35 mouse cellular contexts compared by ENCODE assay signal in the genomic region with DNA sequence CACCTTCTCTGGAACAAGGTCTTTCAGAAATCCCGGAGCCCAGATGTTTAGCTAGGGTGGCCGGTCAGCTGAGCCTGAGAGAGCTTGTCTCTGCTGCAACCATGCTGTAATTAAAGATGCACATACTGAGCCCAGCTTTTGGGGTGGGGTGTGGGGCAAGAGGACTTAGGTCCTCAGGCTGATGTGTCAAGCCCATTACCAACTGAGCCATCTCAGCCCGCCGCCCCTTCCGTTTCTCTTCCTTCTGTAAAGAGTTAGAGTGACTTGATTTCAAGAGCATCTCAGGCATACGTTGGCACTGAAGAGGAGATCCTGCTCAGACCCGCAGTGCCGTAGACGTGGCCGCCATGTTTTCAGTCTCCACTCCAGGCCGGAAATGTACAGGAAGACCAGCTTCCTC. TPM values are rescaled to one million over a fixed set of nuclear protein-coding genes. Genes with fewer than 3 reads are reported as not detected.
DNase-seq lines count a peak whose midpoint lies in the region; ATAC-seq lines count a peak whose summit lies in the region.
"Had no signal": no experiment of that assay in that cellular context is flagged by ENCODE, and none has a peak within 500 bp of the region (broad histone marks: within the 10 kb centered on the region; RNA-seq: fewer than 3 reads in every experiment).

No protein-coding gene starts in this region.

- H3K4me3 ChIP-seq in embryonic facial prominence, embryonic 11.5 days (ENCODE audit: low read depth, low read length), result no peak overlapping the region
- H3K4me3 ChIP-seq in embryonic facial prominence, embryonic 10.5 days, result no peak overlapping the region
- no peak overlapping the region for H3K4me3 ChIP-seq in hindbrain, embryonic 13.5 days
- no peak overlapping the region for H3K4me3 ChIP-seq in hindbrain, embryonic 16.5 days (ENCODE audit: low read length)
- H3K4me3 ChIP-seq in neural tube, embryonic 15.5 days (replicated peaks), result no peak overlapping the region
- H3K4me3 ChIP-seq: embryonic facial prominence, embryonic 12.5 days; gastrocnemius, adult 2 months; heart, embryonic 13.5 days; hindbrain, embryonic 10.5 days; intestine, embryonic 15.5 days; kidney, embryonic 15.5 days; limb, embryonic 15.5 days; liver, embryonic 13.5 days; neural tube, embryonic 12.5 days had no signal

- no peaks in the 10 kb centered on the region for H3K36me3 ChIP-seq in embryonic facial prominence, embryonic 11.5 days (replicated peaks; ENCODE audit: control insufficient read depth, insufficient read depth, low read depth, low read length)
- H3K36me3 ChIP-seq in embryonic facial prominence, embryonic 10.5 days (replicated peaks), result no peaks in the 10 kb centered on the region
- no peaks in the 10 kb centered on the region for H3K36me3 ChIP-seq in hindbrain, embryonic 13.5 days
- H3K36me3 ChIP-seq in hindbrain, embryonic 16.5 days (ENCODE audit: control insufficient read depth, insufficient read depth, low read length), result no peaks in the 10 kb centered on the region
- H3K36me3 ChIP-seq in neural tube, embryonic 15.5 days, result no peaks in the 10 kb centered on the region
- H3K36me3 ChIP-seq: embryonic facial prominence, embryonic 12.5 days; heart, embryonic 13.5 days; hindbrain, embryonic 10.5 days; intestine, embryonic 15.5 days; kidney, embryonic 15.5 days; limb, embryonic 15.5 days; liver, embryonic 13.5 days; neural tube, embryonic 12.5 days had no signal

- WGBS in embryonic facial prominence, embryonic 11.5 days, result 87% methylated on average over 11 of the region's 11 CpGs
- 79% methylated on average over 11 of the region's 11 CpGs for WGBS in embryonic facial prominence, embryonic 10.5 days
- 86% methylated on average over 11 of the region's 11 CpGs for WGBS in hindbrain, embryonic 13.5 days
- WGBS in hindbrain, embryonic 16.5 days, result 82% methylated on average over 11 of the region's 11 CpGs
- WGBS in neural tube, embryonic 15.5 days, result 84% methylated on average over 11 of the region's 11 CpGs

- no peaks in the 10 kb centered on the region for H3K4me1 ChIP-seq in embryonic facial prominence, embryonic 11.5 days (ENCODE audit: control insufficient read depth, insufficient read depth, low read length)
- peaks cover 22% of the 10 kb centered on the region for H3K4me1 ChIP-seq in embryonic facial prominence, embryonic 10.5 days
- peaks cover 59% of the 10 kb centered on the region for H3K4me1 ChIP-seq in hindbrain, embryonic 13.5 days (replicated peaks)
- H3K4me1 ChIP-seq in hindbrain, embryonic 16.5 days (ENCODE audit: control insufficient read depth, insufficient read depth, low read depth, low read length), result peaks cover 21% of the 10 kb centered on the region
- peaks cover 29% of the 10 kb centered on the region for H3K4me1 ChIP-seq in neural tube, embryonic 15.5 days
- H3K4me1 ChIP-seq: embryonic facial prominence, embryonic 12.5 days; intestine, embryonic 15.5 days; kidney, embryonic 15.5 days; liver, embryonic 13.5 days had no signal

- no peak overlapping the region for H3K27ac ChIP-seq in embryonic facial prominence, embryonic 11.5 days (replicated peaks; ENCODE audit: low read depth, low read length)
- no peak overlapping the region for H3K27ac ChIP-seq in embryonic facial prominence, embryonic 10.5 days (replicated peaks)
- peak overlapping the region; percentile 20; the same call in 1 of the 2 replicates for H3K27ac ChIP-seq in hindbrain, embryonic 13.5 days
- H3K27ac ChIP-seq in hindbrain, embryonic 16.5 days (ENCODE audit: low read depth, low read length), result no peak overlapping the region
- H3K27ac ChIP-seq in neural tube, embryonic 15.5 days (replicated peaks), result peak overlapping the region; percentile 37; the same call in 1 of the 2 replicates
- H3K27ac ChIP-seq: embryonic facial prominence, embryonic 12.5 days; gastrocnemius, adult 2 months; heart, embryonic 13.5 days; hindbrain, embryonic 10.5 days; hindbrain, postnatal 0 days; intestine, embryonic 15.5 days; kidney, embryonic 15.5 days; limb, embryonic 15.5 days; liver, embryonic 13.5 days; macrophage; neural tube, embryonic 12.5 days had no signal

- H3K27me3 ChIP-seq in embryonic facial prominence, embryonic 11.5 days (ENCODE audit: control insufficient read depth, insufficient read depth, low read length), result no peaks in the 10 kb centered on the region
- no peaks in the 10 kb centered on the region for H3K27me3 ChIP-seq in embryonic facial prominence, embryonic 10.5 days (replicated peaks; ENCODE audit: low read depth, poor library complexity, severe bottlenecking)
- no peaks in the 10 kb centered on the region for H3K27me3 ChIP-seq in hindbrain, embryonic 13.5 days
- no peaks in the 10 kb centered on the region for H3K27me3 ChIP-seq in hindbrain, embryonic 16.5 days (replicated peaks; ENCODE audit: control insufficient read depth, insufficient read depth, low read length)
- H3K27me3 ChIP-seq in neural tube, embryonic 15.5 days (replicated peaks), result no peaks in the 10 kb centered on the region
- H3K27me3 ChIP-seq: CH12.LX; embryonic facial prominence, embryonic 12.5 days; heart, embryonic 13.5 days; intestine, embryonic 15.5 days; kidney, embryonic 15.5 days; limb, embryonic 15.5 days; liver, embryonic 13.5 days; neural tube, embryonic 12.5 days had no signal

- no peak for DNase-seq in embryonic facial prominence, embryonic 11.5 days (ENCODE audit: low spot score)
- no peak for DNase-seq in embryonic facial prominence, embryonic 10.5 days (ENCODE audit: low spot score)
- no peak for DNase-seq in neural tube, embryonic 10.5 days (ENCODE audit: extremely low spot score, low spot score)
- DNase-seq in lung, postnatal 10 days, result no peak
- DNase-seq: adrenal gland, postnatal 10 days; cerebellum, adult 8-10 months; cerebellum, postnatal 25 days; gastrocnemius, adult 2 months; heart, postnatal 10 days; layer of hippocampus, postnatal 36 days; left cerebral cortex, postnatal 4 days; liver, embryonic 13.5 days; lung, adult 18-20 months; right cerebral cortex, postnatal 14 days; thymus, postnatal 14 days had no signal

- H3K4me2 ChIP-seq in embryonic facial prominence, embryonic 11.5 days (ENCODE audit: low read depth, low read length), result no peak overlapping the region
- no peak overlapping the region for H3K4me2 ChIP-seq in hindbrain, embryonic 13.5 days
- H3K4me2 ChIP-seq in hindbrain, embryonic 16.5 days (ENCODE audit: low read length), result no peak overlapping the region
- H3K4me2 ChIP-seq in neural tube, embryonic 15.5 days, result no peak overlapping the region
- H3K4me2 ChIP-seq: embryonic facial prominence, embryonic 12.5 days; heart, embryonic 13.5 days; intestine, embryonic 15.5 days; kidney, embryonic 15.5 days; limb, embryonic 15.5 days; liver, embryonic 13.5 days; neural tube, embryonic 12.5 days had no signal

- no peaks in the 10 kb centered on the region for H3K9me3 ChIP-seq in embryonic facial prominence, embryonic 11.5 days (replicated peaks; ENCODE audit: control insufficient read depth, low read length)
- H3K9me3 ChIP-seq in embryonic facial prominence, embryonic 10.5 days, result no peaks in the 10 kb centered on the region
- H3K9me3 ChIP-seq in hindbrain, embryonic 13.5 days, result no peaks in the 10 kb centered on the region
- H3K9me3 ChIP-seq in hindbrain, embryonic 16.5 days (ENCODE audit: control insufficient read depth, low read length), result no peaks in the 10 kb centered on the region
- no peaks in the 10 kb centered on the region for H3K9me3 ChIP-seq in neural tube, embryonic 15.5 days (replicated peaks)
- H3K9me3 ChIP-seq: embryonic facial prominence, embryonic 12.5 days; heart, embryonic 13.5 days; hindbrain, embryonic 10.5 days; intestine, embryonic 15.5 days; kidney, embryonic 15.5 days; limb, embryonic 15.5 days; liver, embryonic 13.5 days; neural tube, embryonic 12.5 days had no signal

- ATAC-seq in embryonic facial prominence, embryonic 11.5 days (replicated peaks; ENCODE audit: insufficient number of reproducible peaks, low FRiP score, low TSS enrichment, low read depth), result peak; percentile 39; the same call in 1 of the 2 replicates
- ATAC-seq in hindbrain, embryonic 13.5 days (ENCODE audit: low FRiP score), result no peak
- no peak for ATAC-seq in hindbrain, embryonic 16.5 days
- ATAC-seq in neural tube, embryonic 15.5 days (ENCODE audit: low FRiP score), result no peak
- ATAC-seq: hindbrain, postnatal 0 days; intestine, embryonic 15.5 days; lung, postnatal 0 days; midbrain, embryonic 16.5 days had no signal

- H3K9ac ChIP-seq in embryonic facial prominence, embryonic 11.5 days (replicated peaks; ENCODE audit: low read length), result no peak overlapping the region
- H3K9ac ChIP-seq in hindbrain, embryonic 13.5 days, result no peak overlapping the region
- H3K9ac ChIP-seq in hindbrain, embryonic 16.5 days (ENCODE audit: low read depth, low read length), result no peak overlapping the region
- no peak overlapping the region for H3K9ac ChIP-seq in neural tube, embryonic 15.5 days (replicated peaks)
- H3K9ac ChIP-seq: embryonic facial prominence, embryonic 12.5 days; heart, embryonic 13.5 days; intestine, embryonic 15.5 days; kidney, embryonic 15.5 days; limb, embryonic 15.5 days; liver, embryonic 13.5 days; neural tube, embryonic 12.5 days had no signal

RNA-seq across cellular contexts. Expression of gene 4930470P17Rik, which starts 38.5 kb away (rescaled TPM):
- polyA plus RNA-seq in embryonic facial prominence, embryonic 11.5 days (2014; fragmentation: Nextera tagmentation; extraction: Ambion mirVana), result not detected in 2 replicates
- not detected in 2 replicates for polyA plus RNA-seq in embryonic facial prominence, embryonic 10.5 days (2016; fragmentation: Nextera tagmentation; extraction: Ambion mirVana)
- polyA plus RNA-seq in hindbrain, embryonic 13.5 days (2015; fragmentation: Nextera tagmentation; extraction: Ambion mirVana), result not detected in 2 replicates
- 0.19 and 0.36 TPM in 2 replicates for polyA plus RNA-seq in hindbrain, embryonic 16.5 days (2015; fragmentation: Nextera tagmentation; extraction: Ambion mirVana)
- 0.36 TPM in 1 of 2 replicates, not detected in the other for polyA plus RNA-seq in neural tube, embryonic 15.5 days (2015; fragmentation: Nextera tagmentation; extraction: Ambion mirVana)
- polyA plus RNA-seq: C2C12; embryonic facial prominence, embryonic 12.5 days; frontal cortex, adult 2 months; heart, embryonic 13.5 days; hindbrain, embryonic 10.5 days; intestine, embryonic 15.5 days; kidney, embryonic 15.5 days; limb, embryonic 15.5 days; liver, embryonic 13.5 days; lung, postnatal 0 days; macrophage; midbrain, embryonic 16.5 days; neural tube, embryonic 12.5 days; small intestine, adult 2 months; stomach, embryonic 14.5 days; urinary bladder, adult 2 months had no signal

Comparison
In these comparisons a context has a peak if more than half of its experiments do, and no peak if none do; other contexts are left out.
1. H3K27ac ChIP-seq: peak in hindbrain, embryonic 13.5 days (single experiment) and neural tube, embryonic 15.5 days (single experiment); none in embryonic facial prominence, embryonic 11.5 days (single experiment), embryonic facial prominence, embryonic 10.5 days (single experiment) and hindbrain, embryonic 16.5 days (single experiment).